Mouse (Mus musculus) brain, embryonic 14.5 days (tissue): ENCODE results near the gene Gtsf1l. TPM values are rescaled to one million over a fixed set of nuclear protein-coding genes. Genes with fewer than 3 reads are reported as not detected.

ENCODE experiments used
- DNase-seq: peaks from one replicate; pipeline ENCODE4 v3.0.0-alpha.2; 2011; ENCODE audit warnings: low read depth
- CTCF ChIP-seq: fragments of 200-500 bp; IDR thresholded peaks from 2 replicates; pipeline ENCODE4 v1.5.1; 2012; ENCODE audit warnings: inconsistent platforms, mild to moderate bottlenecking, moderate library complexity, borderline replicate concordance; ENCODE audit not compliant: insufficient read depth, insufficient read length; ENCODE audit errors: extremely low read depth
- POLR2A ChIP-seq: fragments of 200-500 bp; IDR thresholded peaks from 2 replicates; pipeline ENCODE4 v1.6.1; 2012; ENCODE audit warnings: mild to moderate bottlenecking, inconsistent platforms, borderline replicate concordance; ENCODE audit not compliant: poor library complexity, insufficient read depth, insufficient read length, severe bottlenecking; ENCODE audit errors: extremely low read depth
- polyA plus RNA-seq: library from polyadenylated mRNA; depleted of rRNA; stranded (reverse); fragments of >200 nt; gene quantifications from 2 replicates; pipeline ENCODE4 v1.2.3, GENCODE M21; 2012

The Gtsf1l gene
- polyA plus RNA-seq, 1 experiment: not detected

DNA sequence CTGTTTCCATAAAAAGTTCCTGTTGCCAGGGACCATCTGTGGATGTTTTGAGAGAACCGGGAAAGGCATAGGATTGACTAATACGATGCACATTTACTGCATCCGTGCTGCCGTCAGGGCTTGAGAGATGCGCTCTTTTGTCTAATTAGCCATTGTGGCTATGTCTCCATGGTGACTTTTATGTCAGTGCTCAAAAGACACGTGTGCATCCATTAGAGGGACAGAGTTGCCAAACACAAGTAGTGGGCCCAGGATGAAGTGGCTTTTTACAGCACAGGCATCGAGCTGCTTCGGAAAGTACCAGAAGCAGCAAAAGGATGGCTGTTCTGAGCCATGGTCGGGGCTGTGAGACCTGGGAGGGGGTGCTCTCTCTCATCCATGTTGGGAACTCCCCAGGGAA, 20.7 kb upstream of the Gtsf1l start:
- peak; percentile 83 for DNase-seq
- TF ChIP-seq POLR2A: no peak
- TF ChIP-seq CTCF: no peak

DNA sequence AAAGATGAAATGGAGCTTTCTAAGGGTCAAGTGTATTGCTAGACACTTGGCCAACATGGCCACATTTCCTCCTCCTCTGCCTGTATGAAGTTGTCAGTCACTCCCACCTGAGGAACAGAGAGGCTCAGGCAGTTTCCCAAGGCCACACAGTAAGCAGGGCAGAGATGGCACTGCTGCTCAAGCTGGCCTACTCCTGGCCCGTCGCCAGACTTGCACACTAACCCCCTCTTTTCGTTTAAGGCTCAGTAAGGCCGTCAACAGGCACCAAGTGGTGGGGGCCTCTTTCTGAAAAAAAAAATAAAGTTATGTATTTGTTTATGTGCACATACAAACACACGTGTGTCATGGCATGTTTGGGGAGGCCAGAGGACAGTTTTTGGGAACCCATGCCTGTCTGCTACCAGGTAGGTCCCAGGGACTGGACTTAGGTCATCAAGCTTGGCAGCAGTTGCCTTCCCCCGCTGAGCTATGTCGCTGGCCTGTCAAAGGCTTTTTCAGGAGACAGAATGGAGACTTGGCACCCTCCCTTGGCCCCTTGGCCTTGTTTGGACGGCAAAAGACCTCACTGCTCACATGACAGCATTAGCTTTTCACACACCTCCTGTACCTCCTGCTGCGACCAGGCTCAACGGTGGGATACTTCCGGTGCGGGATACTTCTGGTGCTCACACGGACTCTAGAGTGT, 16.6 kb upstream of the Gtsf1l start:
- peak; percentile 52 for DNase-seq
- TF ChIP-seq POLR2A: no peak

DNA sequence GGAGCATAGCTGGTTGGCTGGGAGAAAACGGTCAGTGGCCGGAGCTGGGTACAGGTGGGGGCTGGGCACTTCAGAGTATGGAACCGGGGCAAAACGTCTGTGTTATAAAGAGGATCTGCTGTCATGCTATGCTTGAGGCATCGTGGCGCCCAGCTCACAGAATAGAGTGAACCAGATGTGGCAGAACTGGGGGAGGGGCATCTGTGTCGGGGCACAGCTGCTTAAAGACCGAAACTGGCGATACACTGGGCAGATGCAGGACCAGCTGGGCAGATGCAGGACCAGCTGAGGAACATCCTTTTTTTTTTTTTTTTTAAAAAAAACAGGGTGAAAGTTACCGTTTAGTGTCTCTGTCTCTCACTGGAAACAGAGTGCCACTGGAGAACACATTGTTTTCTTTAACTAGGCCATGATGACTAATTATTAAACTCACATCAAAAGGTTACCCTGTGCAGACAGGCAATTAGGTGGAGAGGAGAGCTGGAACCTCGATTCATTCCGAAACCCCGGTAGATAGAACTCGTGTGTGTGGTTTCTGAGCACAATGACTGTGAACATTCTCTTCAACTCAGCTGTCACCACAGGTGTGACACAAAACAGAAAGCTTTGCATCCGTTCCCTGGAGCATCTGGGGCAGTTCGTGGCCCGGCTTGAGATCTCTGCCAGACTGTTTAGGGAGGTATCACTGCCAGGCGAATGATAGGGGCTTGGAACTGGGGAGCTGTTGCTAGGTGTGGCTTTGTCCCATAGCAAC, 15.4 kb upstream of the Gtsf1l start:
- no peak for DNase-seq
- no peak for TF ChIP-seq CTCF

DNA sequence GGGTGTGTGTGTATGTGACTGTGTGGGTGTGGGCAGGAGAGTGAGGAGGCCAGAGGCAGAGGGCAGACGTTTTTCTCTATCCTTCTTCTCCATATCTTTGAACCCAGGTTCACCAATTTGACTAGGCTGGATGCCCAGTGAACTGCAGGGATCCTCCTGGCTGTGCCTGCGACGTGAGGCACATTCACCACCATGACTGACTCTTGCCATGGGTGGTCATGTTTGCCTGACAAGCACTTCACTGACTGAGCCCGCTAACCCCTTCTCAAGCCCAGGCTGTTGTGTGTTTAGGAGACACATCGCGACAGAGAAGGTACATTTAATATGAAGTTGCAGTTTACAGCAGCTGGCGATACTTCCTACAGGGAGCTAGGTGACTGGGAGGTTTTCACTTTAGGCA, 14.6 kb upstream of the Gtsf1l start:
- DNase-seq: peak; percentile 39
- no peak for TF ChIP-seq POLR2A
- TF ChIP-seq CTCF: no peak

DNA sequence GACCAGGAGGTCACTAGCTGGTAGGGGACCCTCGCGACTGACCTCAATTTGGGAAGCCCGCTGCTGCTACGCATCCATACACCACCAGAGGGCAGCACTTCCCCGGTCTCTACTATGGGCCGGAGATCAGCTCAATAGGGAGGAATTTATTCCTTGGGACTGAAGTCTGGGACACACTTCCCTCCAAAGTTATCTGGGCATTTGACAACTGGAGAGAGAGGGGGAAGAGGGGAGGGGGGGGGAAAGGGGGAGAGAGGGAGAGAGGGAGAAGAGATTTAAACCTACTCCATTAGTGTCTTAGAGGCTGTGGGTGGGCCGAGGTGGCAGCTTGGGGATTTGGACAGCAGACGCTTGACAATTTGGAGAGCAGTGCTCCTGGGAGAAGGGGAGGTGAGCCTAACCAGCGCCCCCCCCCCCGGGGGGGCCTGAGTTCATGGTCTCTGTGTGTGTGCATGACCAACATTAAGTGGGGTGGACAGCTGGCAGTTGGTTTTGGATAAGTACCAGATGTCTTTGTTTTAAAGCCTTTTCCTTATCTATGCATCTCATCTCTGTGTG, 14.1 kb upstream of the Gtsf1l start:
- peak; percentile 68 for DNase-seq
- TF ChIP-seq CTCF (peak; percentile 97), POLR2A (no peak)

DNA sequence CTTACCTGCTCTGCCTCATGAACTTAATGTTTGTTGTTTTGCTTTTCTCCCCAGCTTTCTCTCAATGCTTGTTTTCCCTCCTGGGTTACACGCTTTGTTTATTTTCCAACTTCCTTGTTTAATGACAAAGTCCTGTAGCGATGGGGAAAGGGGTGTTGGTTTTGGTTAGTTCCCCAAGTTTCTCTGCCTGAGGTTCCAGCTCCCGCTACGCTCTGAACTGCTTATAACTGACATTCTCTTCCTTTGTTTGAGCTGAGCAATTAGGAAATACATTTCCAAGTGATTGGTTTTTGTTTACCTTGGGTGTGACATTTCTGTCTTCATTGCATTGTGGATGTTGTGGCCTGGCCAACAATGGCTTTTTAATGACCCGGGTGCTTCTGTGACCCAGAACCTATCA, 12.9 kb upstream of the Gtsf1l start:
- DNase-seq: no peak
- TF ChIP-seq CTCF: no peak
- TF ChIP-seq POLR2A: no peak

DNA sequence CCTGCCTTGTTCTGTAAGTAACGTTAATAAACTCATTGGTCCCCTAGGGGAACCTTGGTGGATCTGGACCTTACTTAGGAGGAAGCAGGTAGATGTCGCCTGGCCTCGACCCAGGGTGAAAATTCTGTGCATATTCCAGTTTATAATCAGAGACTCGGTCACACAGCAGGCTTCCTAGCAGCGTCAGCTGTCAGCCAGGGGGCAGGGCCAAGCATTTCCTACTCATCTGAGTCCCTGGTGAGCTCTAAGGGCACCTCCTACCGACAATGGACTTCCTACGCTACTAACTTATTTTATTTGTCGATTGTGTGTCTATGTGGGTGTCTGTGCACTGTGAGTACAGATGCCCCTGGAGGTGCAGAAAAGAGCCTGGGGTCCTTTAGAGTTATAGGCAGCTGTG, 12.3 kb upstream of the Gtsf1l start:
- no peak for DNase-seq
- TF ChIP-seq CTCF (no peak), POLR2A (no peak)

DNA sequence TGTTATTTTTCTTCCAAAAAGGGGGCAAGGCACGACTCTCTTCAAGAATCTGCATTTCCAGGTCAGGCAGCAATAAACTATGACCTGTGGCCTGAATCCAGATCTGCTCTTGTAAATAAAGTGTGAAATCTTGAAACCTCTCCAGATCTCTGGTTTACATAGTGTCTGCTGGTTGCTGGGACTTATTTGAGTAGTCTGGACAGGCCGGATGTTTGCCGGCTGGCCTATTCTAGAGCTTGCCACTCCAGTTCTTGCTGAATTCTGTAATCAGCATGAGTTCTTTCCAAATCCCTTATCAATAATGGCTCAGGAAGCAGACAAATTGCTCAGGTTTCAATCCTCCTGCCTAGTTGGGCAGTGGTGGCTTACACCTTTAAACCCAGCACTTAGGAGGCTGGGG, 8.1 kb upstream of the Gtsf1l start:
- DNase-seq: no peak
- TF ChIP-seq POLR2A (no peak), CTCF (no peak)

DNA sequence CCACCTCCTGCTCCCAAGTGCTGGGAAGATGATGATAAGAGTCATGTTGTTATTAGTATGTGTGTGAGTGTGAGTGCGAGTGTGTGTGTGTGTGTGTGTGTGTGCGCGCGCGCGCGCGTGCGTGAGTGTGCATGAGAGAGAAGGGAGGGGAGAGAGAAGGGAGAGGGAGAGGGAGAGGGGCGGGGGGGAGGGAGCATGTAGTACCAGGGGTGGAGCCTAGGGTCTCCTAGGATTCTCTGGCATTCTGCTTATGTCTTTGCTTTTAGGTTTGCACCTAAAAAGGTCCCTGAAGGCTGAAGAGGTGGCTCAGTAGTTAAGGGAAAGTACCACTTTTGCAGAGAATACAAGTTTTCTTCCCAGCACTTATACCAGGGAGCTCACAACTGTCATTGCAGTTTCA, 7.3 kb upstream of the Gtsf1l start:
- DNase-seq: no peak
- no peak for TF ChIP-seq CTCF
- no peak for TF ChIP-seq POLR2A

DNA sequence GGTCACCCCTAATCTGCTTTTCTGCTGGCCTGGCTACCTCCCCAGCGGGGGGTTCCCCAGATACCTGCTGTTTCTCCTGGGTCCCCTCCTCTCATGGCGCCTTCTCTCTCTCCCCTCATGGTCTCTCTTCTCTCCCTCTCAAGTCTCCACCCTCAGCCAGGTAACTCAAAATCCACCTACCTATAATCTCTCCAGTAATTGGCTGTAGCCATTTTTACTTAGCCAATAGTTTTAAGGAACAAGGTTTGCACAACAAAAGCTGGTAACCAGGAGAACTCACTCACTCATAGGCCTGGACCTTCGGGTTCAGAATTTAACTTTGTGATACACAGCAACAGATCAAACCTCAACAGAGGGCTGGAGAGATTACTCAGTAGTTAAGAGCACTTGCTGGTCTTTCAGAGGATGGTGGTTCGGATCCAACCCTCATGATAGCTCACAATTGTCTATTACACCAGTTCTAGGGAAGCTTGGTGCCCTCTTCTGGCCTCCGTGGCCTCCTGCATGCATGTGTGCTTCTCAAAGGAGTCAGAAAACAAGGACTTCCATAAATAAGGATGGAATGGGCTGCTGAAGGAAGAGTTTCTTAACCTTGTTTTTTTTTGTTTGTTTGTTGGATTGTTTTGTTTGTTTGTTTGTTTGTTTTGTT, 1.9 kb upstream of the Gtsf1l start:
- TF ChIP-seq CTCF: peak; percentile 40; the same call in 1 of the 2 replicates
- no peak for TF ChIP-seq POLR2A
- no peak for DNase-seq

DNA sequence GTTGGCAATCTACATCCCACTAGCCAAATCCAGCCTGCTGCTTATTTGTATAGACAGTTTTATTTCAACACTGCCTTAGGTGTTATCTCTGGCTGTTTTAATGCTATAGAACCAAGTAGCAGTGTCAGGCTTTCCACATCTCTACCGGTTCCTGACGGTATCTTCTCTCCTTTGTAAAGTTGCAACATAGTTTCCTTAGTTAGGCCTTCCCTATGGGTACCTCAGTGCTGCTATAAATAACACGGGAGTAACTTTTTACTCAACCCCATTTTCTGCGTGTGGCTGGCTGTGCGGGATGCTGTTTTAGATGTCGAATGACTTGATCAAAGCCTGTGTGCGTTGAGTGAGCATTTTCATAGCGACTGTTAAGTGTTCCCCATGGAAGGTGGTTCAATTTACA, 1.1 kb downstream of the Gtsf1l start:
- DNase-seq: no peak
- TF ChIP-seq POLR2A (no peak), CTCF (no peak)
